Mouse (Mus musculus) urinary bladder, postnatal 14 days (tissue): ENCODE results near the gene Rnf151.
"Not testable (repeated sequence)": the region's sequence is repeated elsewhere in the genome, so short reads cannot be mapped to it uniquely, and the experiment has no call there.

Experiments used
- DNase-seq: peaks from one replicate; pipeline ENCODE4 v3.0.0; 2021; ENCODE audit warnings: low spot score

Gene Rnf151

GRCm38 (mm10) chr17:24667416-24667815 is 50.4 kb downstream of the Rnf151 start:
- DNase-seq, result peak; percentile 83

GRCm38 (mm10) chr17:24667011-24667410 is 50.9 kb downstream of the Rnf151 start:
- not testable (repeated sequence) for DNase-seq
